Mouse (Mus musculus) thymus, postnatal 36 days (tissue): ENCODE data around the gene Rab7b.

ENCODE experiments used
- DNase-seq, 2 experiments: peaks; one replicate each; pipeline ENCODE4 v3.0.0; 2022; ENCODE audit warnings: mixed read lengths in 2 of 2

Rab7b gene

GRCm38 (mm10) chr1:131698770-131699169 is 10.3 kb downstream of the Rab7b start:
- no peak for DNase-seq

GRCm38 (mm10) chr1:131699642-131700041 is 11.1 kb downstream of the Rab7b start:
- no peak for DNase-seq

GRCm38 (mm10) chr1:131700447-131700846 is 12.0 kb downstream of the Rab7b start:
- DNase-seq = no peak

- peak in 1 of 2 experiments; percentile 15 for DNase-seq
Observed at GRCm38 (mm10) chr1:131701391-131701790, 12.9 kb downstream of the Rab7b start.

DNA sequence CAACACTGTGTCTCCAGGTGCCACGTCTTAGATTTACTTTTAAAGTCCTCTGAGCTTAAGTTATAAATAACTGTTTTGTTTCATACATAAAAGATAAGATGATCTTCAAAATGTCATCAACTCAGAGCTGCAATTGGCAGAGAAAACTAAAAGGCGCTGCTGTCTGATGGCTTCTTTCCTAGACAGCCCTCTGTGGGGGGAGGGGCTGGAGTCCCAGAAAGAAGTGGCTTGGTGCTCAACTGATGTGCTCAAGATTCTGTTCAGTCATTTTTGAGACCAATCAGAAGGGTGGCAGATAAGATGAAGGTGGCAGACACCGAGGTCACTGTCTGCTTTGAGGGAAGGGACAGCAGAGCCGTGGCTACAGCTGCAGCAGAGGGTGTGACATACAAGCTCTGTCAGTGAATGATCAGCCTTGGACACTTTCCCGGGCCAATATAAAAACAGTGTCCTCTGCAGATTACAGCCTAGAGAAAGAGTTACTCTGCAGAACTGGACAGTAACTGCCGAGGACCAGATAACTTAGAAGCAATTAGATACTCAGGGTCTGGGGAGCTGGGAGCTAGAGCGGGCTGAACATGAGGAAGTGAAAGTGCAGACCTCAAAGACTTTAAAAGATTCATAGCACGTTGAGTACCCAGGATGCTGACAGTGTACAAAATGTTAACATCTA is 13.7 kb downstream of the Rab7b start:
- no peak for DNase-seq

GRCm38 (mm10) chr1:131703482-131703881 is 15.0 kb downstream of the Rab7b start:
- DNase-seq = no peak

DNA sequence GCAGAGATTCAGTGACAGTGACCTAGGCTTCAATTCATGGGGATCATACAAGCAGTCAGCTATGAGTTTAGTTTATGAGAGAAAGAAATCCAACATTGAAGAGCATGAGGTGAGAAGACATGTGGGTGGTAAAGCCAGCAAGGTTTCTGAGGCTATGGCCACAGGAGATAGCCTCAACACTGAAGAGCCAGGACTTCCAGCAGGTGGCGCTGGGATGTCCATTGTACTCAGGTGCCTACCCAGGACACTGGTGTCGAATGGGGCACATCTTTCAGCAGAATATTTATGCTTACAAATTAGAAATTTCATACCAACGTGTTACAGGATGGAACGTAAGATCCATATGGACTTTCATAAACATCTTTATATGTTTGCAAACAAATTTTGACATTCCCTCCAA is 19.8 kb downstream of the Rab7b start:
- DNase-seq = peak; percentile 55 to 59

DNA sequence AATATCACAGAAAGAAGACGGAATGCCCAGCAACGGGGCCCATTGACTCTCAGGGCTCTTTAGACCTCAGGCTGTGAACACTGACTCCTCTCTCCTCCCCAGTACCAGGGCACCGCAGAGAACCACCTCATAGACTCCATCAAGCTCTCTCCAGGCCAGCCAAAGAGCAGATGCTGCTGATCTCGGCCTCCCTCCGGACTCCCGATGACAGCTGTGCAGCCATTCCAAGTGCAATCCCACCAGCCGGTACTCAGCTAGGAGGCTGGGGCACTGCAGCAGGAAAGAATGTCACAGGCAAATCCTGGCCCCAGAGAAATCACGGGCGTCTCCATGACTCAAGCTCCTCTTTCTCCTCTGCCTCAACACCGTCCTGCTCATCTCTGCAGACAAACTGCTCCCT is 23.0 kb downstream of the Rab7b start:
- no peak for DNase-seq

DNA sequence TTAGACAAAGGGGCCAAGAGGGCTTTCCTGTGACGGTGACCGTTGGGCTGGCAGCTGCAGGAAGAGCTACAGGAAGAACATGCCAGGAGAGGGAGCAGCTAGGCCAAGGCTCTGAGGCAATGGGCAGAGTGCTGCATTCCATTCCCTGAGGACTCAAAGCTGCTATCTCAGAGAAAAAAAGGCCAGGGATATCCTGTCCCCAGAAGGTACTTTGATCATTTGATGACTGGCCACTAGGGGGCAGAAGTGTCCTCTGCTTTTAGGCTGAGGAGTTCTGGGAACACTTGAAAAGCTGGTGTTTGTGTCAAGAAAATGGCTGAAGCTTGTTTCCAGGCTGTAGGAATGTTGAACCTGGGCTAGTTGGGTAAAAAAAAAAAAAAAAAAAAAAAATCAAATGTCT is 23.9 kb downstream of the Rab7b start:
- peak; percentile 51 to 65 for DNase-seq

GRCm38 (mm10) chr1:131714388-131715337 is 26.2 kb downstream of the Rab7b start:
- no peak for DNase-seq

GRCm38 (mm10) chr1:131718952-131719694 is 30.6 kb downstream of the Rab7b start:
- DNase-seq = peak; percentile 22 to 53

DNA sequence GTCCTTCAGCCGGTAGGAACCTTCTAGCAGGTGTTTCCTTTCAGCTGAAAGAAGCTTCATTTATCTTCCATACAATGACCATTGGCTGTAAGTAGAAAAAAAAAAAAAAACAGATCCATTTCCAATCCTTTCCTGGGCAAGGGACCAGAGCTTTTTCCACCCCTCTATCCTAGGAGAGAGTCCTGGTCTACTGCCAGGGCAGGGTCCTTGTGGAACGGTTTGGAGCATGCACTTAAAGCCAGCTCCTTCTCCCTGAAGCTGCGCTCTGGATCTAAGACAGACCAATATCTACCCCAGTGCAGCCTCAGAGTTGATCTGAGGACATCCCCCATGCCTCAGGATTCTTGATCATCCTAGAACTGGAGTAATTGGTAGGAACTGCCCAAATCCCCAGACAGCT is 33.5 kb downstream of the Rab7b start:
- DNase-seq = no peak

GRCm38 (mm10) chr1:131723549-131723948 is 35.1 kb downstream of the Rab7b start:
- no peak for DNase-seq

DNA sequence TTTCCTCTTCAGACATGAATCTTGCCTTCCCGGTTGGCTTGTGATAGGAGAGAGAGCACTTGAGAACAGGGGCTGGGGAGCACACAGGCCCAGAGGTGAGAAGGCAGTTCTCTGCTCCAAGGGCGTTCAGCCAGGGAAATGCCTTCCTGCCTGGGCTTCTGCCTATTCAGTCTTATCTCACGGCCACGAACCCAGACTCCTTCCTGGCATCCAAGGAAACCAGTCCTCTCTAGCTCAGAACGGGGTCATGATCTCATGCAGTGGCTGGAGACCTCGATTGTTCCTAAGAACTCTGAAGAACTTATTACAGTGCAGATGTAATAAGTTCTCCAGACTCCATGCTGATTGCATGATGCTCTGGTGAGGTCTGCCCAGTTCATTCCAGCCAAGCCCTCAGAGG is 38.1 kb downstream of the Rab7b start:
- no peak for DNase-seq

- no peak for DNase-seq
Observed at GRCm38 (mm10) chr1:131730639-131731437, 42.3 kb downstream of the Rab7b start.

DNA sequence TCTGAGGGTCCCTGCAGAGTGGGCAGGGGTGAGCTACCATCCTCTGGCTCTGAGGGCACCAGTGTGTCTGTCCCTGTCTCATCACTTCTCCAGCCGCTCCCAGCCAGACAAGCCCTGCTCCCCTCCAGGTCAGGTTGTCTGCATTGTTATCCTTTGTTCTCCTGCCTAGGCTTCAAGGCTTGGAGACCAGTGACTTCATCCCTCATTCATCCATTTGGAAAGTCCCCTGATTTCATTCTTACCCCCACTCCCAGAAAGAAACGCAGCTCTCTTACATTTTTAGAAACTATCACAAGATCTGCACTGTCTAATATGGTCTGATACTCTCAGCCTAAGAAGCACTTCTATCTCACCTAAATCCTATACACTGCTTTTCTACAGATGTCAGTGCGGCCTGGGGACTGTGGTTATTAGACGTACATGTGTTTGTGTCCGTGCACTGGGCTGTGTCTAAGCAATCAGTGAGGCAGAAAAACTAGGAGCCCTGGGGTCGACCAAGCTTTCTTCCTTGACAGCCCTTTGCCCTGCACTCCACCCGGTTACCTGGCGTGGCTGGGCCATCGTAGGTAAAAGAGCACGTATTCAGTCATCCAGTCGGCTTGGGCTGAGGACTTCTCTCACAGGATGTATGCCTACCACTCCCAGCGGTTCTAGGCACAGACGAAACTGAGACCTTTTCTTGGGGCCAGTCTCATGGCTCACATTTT is 45.1 kb downstream of the Rab7b start:
- no peak for DNase-seq

DNA sequence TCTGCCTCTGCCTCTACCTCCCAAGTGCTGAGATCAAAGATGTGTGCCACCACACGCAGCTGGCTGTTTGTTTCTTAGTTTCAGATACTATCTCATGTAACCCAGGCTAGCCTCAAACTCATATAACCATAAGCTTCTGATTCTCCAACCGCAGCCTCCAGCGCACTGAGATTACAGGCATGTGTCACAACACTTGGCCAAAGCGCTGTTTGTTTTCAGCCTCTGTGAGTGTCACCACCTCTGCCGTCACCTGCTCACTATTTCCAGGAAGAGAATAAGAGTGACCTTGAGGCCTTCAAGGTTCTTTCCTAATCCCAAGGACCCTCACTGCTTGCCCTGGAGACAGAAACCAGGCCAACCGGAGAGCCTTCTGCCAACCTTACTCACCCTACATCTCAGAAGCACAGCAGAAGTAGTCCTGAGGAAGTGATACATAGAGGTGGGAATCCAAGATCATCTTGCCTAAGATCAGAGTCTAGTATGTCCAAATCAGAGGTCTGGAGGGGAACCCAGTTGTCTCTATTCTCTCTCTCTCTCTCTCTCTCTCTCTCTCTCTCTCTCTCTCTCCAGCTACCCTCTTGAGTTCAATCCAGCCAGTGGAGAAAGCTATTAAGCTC is 46.3 kb downstream of the Rab7b start:
- DNase-seq = no peak

DNA sequence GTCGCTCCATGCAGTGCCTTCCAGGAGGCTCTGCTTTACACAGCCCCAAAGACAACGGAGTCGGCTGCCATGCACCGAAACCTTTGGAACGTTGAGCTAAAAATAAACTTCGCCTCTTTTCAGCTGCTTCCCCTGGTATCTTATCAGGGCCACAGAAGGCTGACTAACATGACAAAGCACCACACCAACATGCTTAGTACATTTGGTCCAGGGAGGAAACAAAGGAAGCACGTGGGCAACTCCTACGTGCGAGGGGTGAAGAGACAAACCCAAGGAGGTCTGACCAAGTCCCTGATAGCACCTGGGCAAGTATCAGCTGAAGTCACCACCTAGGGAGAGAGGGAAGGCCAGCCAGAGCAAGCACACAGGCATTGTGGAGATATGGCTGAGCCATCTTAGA is 48.0 kb downstream of the Rab7b start:
- no peak for DNase-seq

- peak in 1 of 2 experiments; percentile 12 for DNase-seq
Observed at GRCm38 (mm10) chr1:131737269-131737668, 48.8 kb downstream of the Rab7b start.

- no peak for DNase-seq
Observed at GRCm38 (mm10) chr1:131738760-131739159, 50.3 kb downstream of the Rab7b start.

GRCm38 (mm10) chr1:131739481-131740160 is 51.1 kb downstream of the Rab7b start:
- DNase-seq = no peak
